Mouse (Mus musculus) hindbrain, embryonic 11.5 days (tissue): ENCODE results near the gene Vstm5. TPM values are rescaled to one million over a fixed set of nuclear protein-coding genes. Genes with fewer than 3 reads are reported as not detected.
"Not testable (repeated sequence)": the region's sequence is repeated elsewhere in the genome, so short reads cannot be mapped to it uniquely, and the experiment has no call there.

Experiments used
- ATAC-seq: fragments of 200-750 bp; cut with Nextera tagmentation; 2 replicates; pipeline ENCODE4 v1.8.0; 2017; ENCODE audit warnings: mild to moderate bottlenecking, moderate TSS enrichment, moderate library complexity; ENCODE audit not compliant: low FRiP score
- DNase-seq: peaks from one replicate; pipeline ENCODE4 v3.0.0-alpha.2; 2015; ENCODE audit warnings: low spot score
- H3K27ac ChIP-seq: fragments of 300-500 bp; sonication (generic); 2 replicates; pipeline ENCODE4 v1.5.1; 2014; ENCODE audit warnings: mild to moderate bottlenecking, low read depth, low read length
- H3K27me3 ChIP-seq: fragments of 300-500 bp; sonication (generic); 2 replicates; pipeline ENCODE4 v1.6.1; 2014; ENCODE audit warnings: mild to moderate bottlenecking, low read length, moderate library complexity, mixed read lengths; ENCODE audit not compliant: control insufficient read depth, insufficient read depth
- H3K36me3 ChIP-seq: fragments of 300-500 bp; sonication (generic); 2 replicates; pipeline ENCODE4 v1.6.1; 2014; ENCODE audit warnings: mild to moderate bottlenecking, low read length, moderate library complexity, mixed read lengths; ENCODE audit not compliant: control insufficient read depth, insufficient read depth
- H3K4me1 ChIP-seq: fragments of 300-500 bp; sonication (generic); replicated peaks from 2 replicates; pipeline ENCODE4 v1.6.1; 2014; ENCODE audit warnings: low read length, mixed read lengths; ENCODE audit not compliant: control insufficient read depth, insufficient read depth
- H3K4me2 ChIP-seq: fragments of 300-500 bp; sonication (generic); replicated peaks from 2 replicates; pipeline ENCODE4 v1.6.1; 2014; ENCODE audit warnings: mild to moderate bottlenecking, low read depth, low read length
- H3K4me3 ChIP-seq: fragments of 300-500 bp; sonication (generic); 2 replicates; pipeline ENCODE4 v1.5.1; 2014; ENCODE audit warnings: low read depth, low read length
- H3K9ac ChIP-seq: fragments of 300-500 bp; sonication (generic); 2 replicates; pipeline ENCODE4 v1.6.1; 2014; ENCODE audit warnings: low read depth, low read length
- H3K9me3 ChIP-seq: fragments of 300-500 bp; sonication (generic); 2 replicates; pipeline ENCODE4 v1.6.1; 2016; ENCODE audit warnings: low read length; ENCODE audit not compliant: control insufficient read depth
- WGBS: fragments of 180-500 bp; shearing (Covaris S2); extraction: QIAGEN DNeasy Blood & Tissue Kit; methylation state at CpG from one replicate; pipeline ENCODE4 v1.1.7; 2014; 5-methylcytosine and 5-hydroxymethylcytosine counted together
- polyA plus RNA-seq: library from polyadenylated mRNA; unstranded; fragments of >200 nt; fragmentation: Nextera tagmentation; extraction: Ambion mirVana; gene quantifications from 2 replicates; pipeline ENCODE4 v1.2.1, GENCODE M21; 2014

Vstm5 gene
- polyA plus RNA-seq = 1.8 and 2.1 TPM in 2 replicates

DNA sequence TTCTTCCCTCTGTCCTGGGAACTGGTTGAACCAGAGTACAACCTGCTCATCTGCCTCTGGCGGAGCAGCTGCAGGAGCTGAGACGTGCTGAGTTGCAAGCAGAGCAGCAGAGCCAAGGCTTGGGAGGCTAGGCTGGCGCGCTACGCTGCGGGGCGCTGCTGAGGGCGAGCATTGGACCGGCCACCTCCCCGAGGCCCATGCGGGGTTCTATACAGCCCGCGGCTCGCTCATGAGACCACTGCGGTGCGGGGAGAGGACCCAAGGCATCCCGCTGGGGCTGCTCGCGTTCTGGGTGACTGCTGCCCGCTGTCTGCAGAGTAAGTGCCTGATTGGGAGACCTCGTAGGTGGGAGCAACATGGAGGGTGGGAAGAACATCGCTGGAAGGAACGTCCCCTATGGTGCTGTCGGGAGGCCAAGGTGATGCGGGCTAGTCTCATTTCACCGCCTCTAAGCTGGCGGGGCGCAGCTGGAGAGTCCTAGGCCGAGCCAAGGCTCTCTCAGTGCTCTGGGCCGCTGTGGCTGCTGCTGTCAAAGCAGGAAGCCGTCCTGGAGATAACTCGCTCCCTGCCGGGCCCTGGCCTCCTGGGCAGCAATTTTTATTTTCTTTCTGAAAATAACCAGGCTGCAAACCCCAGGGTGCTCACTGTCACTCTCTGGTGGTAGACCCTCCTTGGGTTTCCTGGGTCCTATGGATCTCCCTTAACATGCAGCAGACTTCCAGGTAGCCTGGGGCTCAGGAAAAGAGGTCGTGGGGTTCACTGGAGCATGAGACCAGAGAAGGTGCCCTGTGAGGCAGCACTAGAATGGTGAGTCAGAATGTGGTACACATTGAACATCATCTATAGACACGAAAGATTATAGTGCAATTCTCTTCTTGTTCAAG, at the start of gene Vstm5:
Gene Vstm5, plus strand, starts transcription at position 4 of the 884 bp plus-strand sequence.
- H3K36me3 ChIP-seq = no peaks in the 10 kb centered on the region
- ATAC-seq (peak; percentile 91), DNase-seq (peak; percentile 67)
- H3K4me1 ChIP-seq = no peaks in the 10 kb centered on the region
- no peak within 1 kb of the TSS for H3K27ac ChIP-seq
- 6% methylated on average over 35 of the region's 35 CpGs for WGBS
- H3K4me2 ChIP-seq = peak within 1 kb of the TSS; percentile 74
- H3K9me3 ChIP-seq = no peaks in the 10 kb centered on the region
- peak within 1 kb of the TSS; percentile 55 for H3K9ac ChIP-seq
- peak within 1 kb of the TSS; percentile 41 for H3K4me3 ChIP-seq
- no peaks in the 10 kb centered on the region; the same call in 1 of the 2 replicates for H3K27me3 ChIP-seq

DNA sequence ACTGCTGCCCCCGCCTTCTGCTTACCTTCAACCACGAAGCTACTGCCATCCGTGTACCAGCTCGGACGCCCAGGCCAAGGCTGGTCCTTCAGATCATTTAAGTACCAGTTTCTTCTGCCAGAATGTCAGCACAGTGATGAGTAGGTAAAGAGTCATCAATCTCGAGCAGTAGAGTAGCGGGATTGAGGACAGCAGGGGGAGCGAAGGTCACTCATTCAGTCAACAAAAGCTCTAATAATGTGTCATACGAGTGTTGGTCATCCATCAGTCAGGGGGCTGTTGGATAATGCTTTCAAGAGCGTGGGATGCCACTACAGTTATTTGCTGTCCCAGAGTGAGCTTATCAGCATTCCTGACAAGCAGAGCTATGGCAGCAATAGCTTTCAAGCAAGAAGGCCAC, 44.0 kb upstream of the Vstm5 start:
- H3K36me3 ChIP-seq, H3K4me1 ChIP-seq, ATAC-seq, DNase-seq, H3K9ac ChIP-seq, H3K4me3 ChIP-seq, H3K27ac ChIP-seq, H3K27me3 ChIP-seq, H3K9me3 ChIP-seq, H3K4me2 ChIP-seq: not testable (repeated sequence)
- 85% methylated on average over 10 of the region's 10 CpGs for WGBS

DNA sequence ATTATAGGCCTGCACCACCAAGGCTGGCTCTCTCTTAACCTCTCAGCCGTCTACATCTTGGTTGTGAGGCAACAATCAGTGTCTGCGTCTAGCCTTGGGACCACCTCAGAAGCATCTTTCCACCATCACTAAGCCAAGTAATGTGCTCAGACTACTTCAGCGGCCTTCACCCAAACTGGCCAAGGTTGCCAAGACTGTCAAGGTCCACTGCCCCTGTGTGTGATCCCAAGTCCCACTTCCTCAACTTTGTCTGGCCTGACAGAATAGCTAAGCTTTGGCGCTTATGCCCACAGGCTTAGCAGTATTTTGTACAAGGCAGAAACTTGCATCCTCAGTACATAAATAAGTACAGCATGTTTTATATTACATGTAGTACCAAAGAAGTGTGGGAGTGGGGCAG, 32.2 kb upstream of the Vstm5 start:
- no peaks in the 10 kb centered on the region for H3K27me3 ChIP-seq
- H3K4me1 ChIP-seq = no peaks in the 10 kb centered on the region
- no peak overlapping the region for H3K27ac ChIP-seq
- no peak overlapping the region for H3K4me2 ChIP-seq
- no peaks in the 10 kb centered on the region for H3K36me3 ChIP-seq
- no peaks in the 10 kb centered on the region for H3K9me3 ChIP-seq
- no peak for ATAC-seq
- H3K4me3 ChIP-seq = no peak overlapping the region
- 90% methylated on average over 4 of the region's 4 CpGs for WGBS
- no peak overlapping the region for H3K9ac ChIP-seq
- no peak for DNase-seq

GRCm38 (mm10) chr9:15209320-15209719, 29.5 kb upstream of the Vstm5 start:
- 75% methylated on average over 2 of the region's 2 CpGs for WGBS
- no peaks in the 10 kb centered on the region for H3K36me3 ChIP-seq
- H3K4me1 ChIP-seq = no peaks in the 10 kb centered on the region
- H3K9me3 ChIP-seq = no peaks in the 10 kb centered on the region
- DNase-seq (no peak), ATAC-seq (no peak)
- no peak overlapping the region for H3K4me3 ChIP-seq
- H3K9ac ChIP-seq = no peak overlapping the region
- H3K27me3 ChIP-seq = no peaks in the 10 kb centered on the region
- H3K4me2 ChIP-seq = no peak overlapping the region
- no peak overlapping the region for H3K27ac ChIP-seq

GRCm38 (mm10) chr9:15211876-15212275, 27.0 kb upstream of the Vstm5 start:
- Histone ChIP-seq H3K4me3 (no peak overlapping the region), H3K9ac (no peak overlapping the region), H3K36me3 (no peaks in the 10 kb centered on the region), H3K27ac (no peak overlapping the region), H3K27me3 (no peaks in the 10 kb centered on the region), H3K4me2 (no peak overlapping the region), H3K4me1 (no peaks in the 10 kb centered on the region), H3K9me3 (no peaks in the 10 kb centered on the region)
- WGBS = 89% methylated on average over 3 of the region's 3 CpGs
- ATAC-seq (no peak), DNase-seq (no peak)

GRCm38 (mm10) chr9:15213695-15214094, 25.1 kb upstream of the Vstm5 start:
- 82% methylated on average over 1 of the region's 1 CpGs for WGBS
- no peaks in the 10 kb centered on the region for H3K9me3 ChIP-seq
- no peak for ATAC-seq

GRCm38 (mm10) chr9:15224912-15225311, 13.9 kb upstream of the Vstm5 start:
- no peaks in the 10 kb centered on the region for H3K36me3 ChIP-seq
- no peak overlapping the region for H3K27ac ChIP-seq
- no peak overlapping the region for H3K9ac ChIP-seq
- no peak overlapping the region for H3K4me2 ChIP-seq
- no peaks in the 10 kb centered on the region for H3K4me1 ChIP-seq
- 51% methylated on average over 2 of the region's 2 CpGs for WGBS
- H3K9me3 ChIP-seq = no peaks in the 10 kb centered on the region
- DNase-seq (no peak), ATAC-seq (no peak)
- no peak overlapping the region for H3K4me3 ChIP-seq
- no peaks in the 10 kb centered on the region for H3K27me3 ChIP-seq

More at GRCm38 (mm10) chr9:15213695-15214094, 25.1 kb upstream of the Vstm5 start:
- Histone ChIP-seq H3K9ac (no peak overlapping the region), H3K4me2 (no peak overlapping the region), H3K27me3 (no peaks in the 10 kb centered on the region), H3K27ac (no peak overlapping the region), H3K4me1 (no peaks in the 10 kb centered on the region), H3K36me3 (no peaks in the 10 kb centered on the region), H3K4me3 (no peak overlapping the region)
- no peak for DNase-seq

DNA sequence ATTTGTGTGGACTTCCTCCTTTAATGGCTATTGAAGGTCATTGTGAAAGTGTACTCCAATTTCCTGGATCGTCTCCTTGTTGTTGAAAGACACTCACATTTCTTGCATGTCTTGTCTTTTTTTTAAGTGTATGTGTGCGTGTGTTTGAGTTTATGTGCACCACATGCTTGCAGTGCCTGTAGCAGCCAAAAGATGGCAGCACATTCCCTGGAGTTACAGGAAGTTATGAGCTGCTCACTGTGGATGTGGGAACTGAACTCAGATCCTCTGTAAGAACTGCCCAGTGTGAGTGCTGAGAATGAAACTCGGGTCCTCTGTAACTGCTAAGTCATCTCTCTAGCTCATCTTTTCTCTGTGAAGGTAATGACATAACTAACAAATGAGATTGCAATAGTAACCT, 6.4 kb upstream of the Vstm5 start:
- Histone ChIP-seq H3K9ac (no peak overlapping the region), H3K4me2 (no peak overlapping the region), H3K9me3 (no peaks in the 10 kb centered on the region), H3K4me1 (no peaks in the 10 kb centered on the region), H3K27me3 (no peaks in the 10 kb centered on the region), H3K4me3 (no peak overlapping the region), H3K27ac (no peak overlapping the region), H3K36me3 (no peaks in the 10 kb centered on the region)
- no peak for ATAC-seq
- DNase-seq = no peak
- 84% methylated on average over 3 of the region's 3 CpGs for WGBS

DNA sequence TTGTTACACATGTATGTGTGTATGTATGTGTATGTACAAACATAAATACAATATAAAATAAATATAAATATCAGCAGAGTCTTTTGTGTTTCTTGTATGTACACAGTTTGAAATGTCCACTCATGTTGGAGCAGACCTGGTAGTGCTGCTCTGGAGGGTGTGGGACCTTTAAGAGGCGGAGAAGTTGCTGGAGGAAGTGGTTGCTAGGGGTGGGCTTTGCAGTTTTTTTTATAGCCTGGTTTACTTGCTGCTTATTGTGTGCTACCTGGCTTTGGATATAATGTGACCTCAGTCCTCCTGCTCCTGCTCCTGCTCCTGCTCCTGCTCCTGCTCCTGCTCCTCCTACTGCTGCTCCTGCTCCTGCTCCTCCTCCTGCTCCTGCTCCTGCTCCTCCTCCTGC, 5.2 kb upstream of the Vstm5 start:
- DNase-seq = no peak
- no peak for ATAC-seq
- Histone ChIP-seq H3K4me3 (no peak overlapping the region), H3K4me1 (no peaks in the 10 kb centered on the region), H3K27me3 (no peaks in the 10 kb centered on the region; the same call in 1 of the 2 replicates), H3K4me2 (no peak overlapping the region), H3K36me3 (no peaks in the 10 kb centered on the region), H3K9ac (no peak overlapping the region), H3K27ac (no peak overlapping the region), H3K9me3 (no peaks in the 10 kb centered on the region)
- WGBS = 93% methylated on average over 1 of the region's 1 CpGs
